Mouse (Mus musculus) embryonic fibroblast, embryonic 13.5 days (primary cell): ENCODE results near the gene Ckap4.

Experiments used
- CTCF ChIP-seq: IDR thresholded peaks from 2 replicates; pipeline ENCODE4 v1.5.1; 2011; ENCODE audit warnings: mild to moderate bottlenecking, control low read depth, low read length, moderate library complexity, borderline replicate concordance; ENCODE audit not compliant: insufficient read depth
- POLR2A ChIP-seq: IDR thresholded peaks from 2 replicates; pipeline ENCODE4 v1.6.1; 2011; ENCODE audit warnings: low read depth, mild to moderate bottlenecking, control low read depth, low read length, moderate library complexity

- TF ChIP-seq POLR2A (no peak), CTCF (no peak)
These were observed 1.6 kb upstream of the Ckap4 start for GRCm38 (mm10) chr10:84535458-84535857.
